Mouse (Mus musculus): ENCODE data around the gene Borcs7. TPM values are rescaled to one million over a fixed set of nuclear protein-coding genes. Genes with fewer than 3 reads are reported as not detected.

Borcs7 gene
- polyA plus RNA-seq, 1 experiment: 3.5 TPM

DNA sequence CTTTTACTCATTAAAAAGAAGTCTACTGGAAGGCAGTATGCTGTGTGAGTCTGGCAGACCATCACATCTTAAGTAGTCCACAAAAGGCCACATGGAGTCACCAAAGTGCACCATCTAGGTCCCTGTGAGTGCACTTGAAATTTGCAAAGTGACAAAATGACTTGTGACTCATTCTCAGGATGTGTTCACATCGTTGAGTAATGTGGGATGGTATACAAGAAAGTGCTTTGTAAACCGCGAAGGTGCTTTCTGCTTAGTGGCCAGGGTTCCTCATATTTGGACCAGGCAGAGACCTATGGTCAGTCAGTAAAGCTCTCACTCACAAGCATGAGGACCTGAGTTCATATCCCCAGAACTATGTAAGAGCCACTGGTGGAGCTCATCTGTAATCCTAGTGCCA lies 58.1 kb downstream of the Borcs7 start:
- DNase-seq (ENCODE audit: low read depth, low spot score): no peak
- 79% methylated on average over 3 of the region's 3 CpGs for WGBS

DNA sequence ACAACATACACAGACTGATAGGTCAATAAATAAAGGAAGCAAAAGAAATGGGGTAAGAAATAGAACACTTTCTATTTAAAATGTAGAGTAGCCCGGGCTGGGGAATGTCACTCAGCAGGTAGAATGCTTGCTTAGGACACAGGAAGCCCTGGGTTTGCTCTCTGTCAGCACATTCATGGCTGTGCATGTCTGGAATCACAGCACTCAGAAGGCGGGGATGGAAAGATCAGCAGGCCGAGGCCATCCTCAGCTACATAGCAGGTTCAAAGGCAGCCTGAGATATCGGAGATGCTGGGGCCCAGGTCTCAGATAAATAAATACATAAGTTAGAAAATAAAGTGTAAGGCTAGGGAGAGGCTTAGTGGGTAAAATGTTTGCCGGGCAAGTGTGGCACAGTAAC lies 62.5 kb downstream of the Borcs7 start:
- no peak for DNase-seq (ENCODE audit: low read depth, low spot score)
- 79% methylated on average over 5 of the region's 5 CpGs for WGBS

Other genes starting within 250 kb of the Borcs7 start
- 16.4 and 19.7 TPM in 2 replicates for gene Trim8, start 188.2 kb upstream of the Borcs7 start, polyA plus RNA-seq (2012; rRNA removed)
- 5.6 and 7.6 TPM in 2 replicates for gene Arl3, start 116.7 kb upstream of the Borcs7 start, polyA plus RNA-seq (2012; rRNA removed)
- 1.7 and 1.8 TPM in 2 replicates for gene Sfxn2, start 116.5 kb upstream of the Borcs7 start, polyA plus RNA-seq (2012; rRNA removed)
- gene Wbp1l, start 90.8 kb upstream of the Borcs7 start, polyA plus RNA-seq (2012; rRNA removed): 35.5 and 41.8 TPM in 2 replicates
- 0.25 and 0.82 TPM in 2 replicates for gene Cyp17a1, start 16.7 kb upstream of the Borcs7 start, polyA plus RNA-seq (2012; rRNA removed)
- gene As3mt, start 17.6 kb downstream of the Borcs7 start, polyA plus RNA-seq (2012; rRNA removed): 19.9 and 25.9 TPM in 2 replicates
- gene Cnnm2, start 71.7 kb downstream of the Borcs7 start, polyA plus RNA-seq (2012; rRNA removed): 3.3 and 5.6 TPM in 2 replicates